Mouse (Mus musculus): ENCODE data around the gene Lrsam1. TPM values are rescaled to one million over a fixed set of nuclear protein-coding genes. Genes with fewer than 3 reads are reported as not detected.

The Lrsam1 gene
- polyA plus RNA-seq, 1 experiment from 2014 or later, result 15.3 TPM

DNA sequence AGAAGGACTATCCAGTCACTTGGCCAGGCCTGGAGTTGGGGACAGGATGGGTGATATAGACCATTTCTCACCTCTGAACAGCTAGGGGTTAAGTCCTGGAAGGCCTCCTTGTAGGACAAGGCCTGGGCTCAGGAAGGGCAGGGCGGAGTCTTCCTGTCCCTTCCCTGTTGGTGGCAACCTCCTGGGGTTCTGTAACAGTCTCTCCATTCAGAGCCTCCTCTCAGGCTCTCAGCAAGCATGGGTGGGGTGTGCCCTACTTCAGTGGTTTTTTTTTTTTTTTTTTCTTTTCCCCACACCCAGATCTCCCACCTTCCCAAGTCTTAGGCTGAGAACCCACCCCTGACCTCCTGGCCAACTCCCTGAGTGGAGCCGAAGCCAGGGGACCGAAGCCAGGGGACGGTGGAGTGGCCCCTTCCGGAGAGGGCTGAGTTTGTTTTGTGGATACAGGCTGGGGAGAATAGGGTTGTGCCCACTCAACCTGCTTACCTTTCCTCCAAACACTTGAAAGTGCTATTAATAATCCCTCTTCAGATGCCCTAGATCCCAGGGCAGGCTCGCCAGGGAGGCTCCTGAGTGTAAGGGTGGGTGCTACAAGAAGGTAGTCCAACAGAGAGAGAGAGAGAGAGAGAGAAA, 83.5 kb downstream of the Lrsam1 start:
- no peak for ATAC-seq (ENCODE audit: insufficient number of reproducible peaks, low FRiP score, low TSS enrichment, low read depth)
- no peaks in the 10 kb centered on the region for H3K27me3 ChIP-seq
- peaks cover 79% of the 10 kb centered on the region for H3K4me1 ChIP-seq
- no peaks in the 10 kb centered on the region for H3K36me3 ChIP-seq
- no peaks in the 10 kb centered on the region for H3K9me3 ChIP-seq (replicated peaks)
- 39% methylated on average over 6 of the region's 6 CpGs for WGBS
- peak overlapping the region; percentile 74 for H3K4me2 ChIP-seq (replicated peaks)
- H3K9ac ChIP-seq, result peak overlapping the region; percentile 86; the same call in 1 of the 2 replicates
- peak overlapping the region; percentile 80 for H3K4me3 ChIP-seq (replicated peaks)
- H3K27ac ChIP-seq (replicated peaks), result peak overlapping the region; percentile 87

DNA sequence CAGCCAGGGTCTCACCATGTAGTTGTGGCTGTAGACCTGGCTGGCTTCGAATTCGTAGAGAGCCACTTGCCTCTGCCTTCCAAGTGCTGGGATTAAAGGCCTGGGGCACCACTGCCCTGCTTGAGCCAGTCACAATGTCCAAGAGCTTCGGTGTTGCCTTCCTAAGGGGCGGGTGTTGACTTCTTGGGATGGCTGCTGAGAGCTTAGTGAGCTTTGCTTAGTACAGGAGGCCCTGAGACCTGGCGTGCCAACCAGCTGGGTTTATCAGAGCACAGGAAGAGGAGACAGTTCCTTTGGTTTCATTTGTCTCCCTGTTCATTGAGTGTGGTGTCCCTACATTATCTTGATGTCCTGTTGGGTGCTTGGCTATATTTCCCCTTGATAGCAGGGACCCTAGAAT, 84.1 kb downstream of the Lrsam1 start:
- H3K4me2 ChIP-seq (replicated peaks), result peak overlapping the region; percentile 74
- H3K4me3 ChIP-seq (replicated peaks), result peak overlapping the region; percentile 80
- no peak for ATAC-seq (ENCODE audit: insufficient number of reproducible peaks, low FRiP score, low TSS enrichment, low read depth)
- H3K4me1 ChIP-seq, result peaks cover 74% of the 10 kb centered on the region
- H3K36me3 ChIP-seq, result no peaks in the 10 kb centered on the region
- H3K9ac ChIP-seq, result peak overlapping the region; percentile 86
- peak overlapping the region; percentile 87 for H3K27ac ChIP-seq (replicated peaks)
- no peaks in the 10 kb centered on the region for H3K9me3 ChIP-seq (replicated peaks)
- 23% methylated on average over 5 of the region's 5 CpGs for WGBS
- H3K27me3 ChIP-seq, result no peaks in the 10 kb centered on the region

DNA sequence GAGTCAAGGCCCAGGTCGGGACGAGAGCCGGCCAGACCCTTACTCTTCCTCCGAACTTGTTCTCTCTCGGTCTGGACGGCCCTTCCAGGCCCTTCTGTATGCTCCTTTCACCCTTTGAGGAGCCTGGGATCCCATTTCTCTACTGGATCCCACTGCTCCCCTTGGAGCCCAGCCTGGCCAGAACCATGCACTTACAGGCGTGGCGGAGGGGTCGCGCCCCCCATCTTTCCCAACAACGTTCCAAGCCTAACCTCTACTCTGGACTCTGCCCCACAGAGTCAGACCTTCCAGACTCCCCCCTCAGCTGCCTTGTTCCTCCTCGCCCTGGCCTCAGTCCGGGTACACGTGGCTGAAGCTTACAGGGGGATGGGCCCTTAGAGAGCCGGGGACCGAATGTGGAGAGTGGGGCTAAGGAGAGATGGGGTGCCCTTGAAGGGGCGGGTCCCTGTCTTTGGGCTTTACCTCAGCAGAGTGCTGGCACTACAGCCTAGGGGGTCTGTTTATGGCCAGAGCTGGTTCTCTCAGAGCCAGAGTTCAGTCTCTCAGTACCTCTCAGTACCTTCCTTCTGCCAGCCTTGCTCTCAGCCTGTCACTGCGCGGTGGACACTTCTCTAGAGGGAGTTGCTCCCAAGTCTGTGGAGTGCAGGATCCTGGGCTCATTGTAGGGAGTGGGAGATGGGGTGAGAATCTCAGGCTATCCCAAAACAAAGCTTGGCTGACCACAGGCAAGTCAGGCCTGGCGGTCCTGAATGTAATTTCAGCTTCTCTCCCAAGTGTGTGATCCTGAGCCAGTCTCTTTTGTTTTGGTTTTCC, 84.7 kb downstream of the Lrsam1 start:
- Histone ChIP-seq H3K27ac (replicated peaks) (peak overlapping the region; percentile 87), H3K4me2 (replicated peaks) (peak overlapping the region; percentile 74), H3K27me3 (no peaks in the 10 kb centered on the region), H3K36me3 (no peaks in the 10 kb centered on the region), H3K4me1 (peaks cover 68% of the 10 kb centered on the region), H3K9ac (peak overlapping the region; percentile 86), H3K4me3 (replicated peaks) (peak overlapping the region; percentile 80), H3K9me3 (replicated peaks) (no peaks in the 10 kb centered on the region)
- no peak for ATAC-seq (ENCODE audit: insufficient number of reproducible peaks, low FRiP score, low TSS enrichment, low read depth)
- 1% methylated on average over 20 of the region's 20 CpGs for WGBS

DNA sequence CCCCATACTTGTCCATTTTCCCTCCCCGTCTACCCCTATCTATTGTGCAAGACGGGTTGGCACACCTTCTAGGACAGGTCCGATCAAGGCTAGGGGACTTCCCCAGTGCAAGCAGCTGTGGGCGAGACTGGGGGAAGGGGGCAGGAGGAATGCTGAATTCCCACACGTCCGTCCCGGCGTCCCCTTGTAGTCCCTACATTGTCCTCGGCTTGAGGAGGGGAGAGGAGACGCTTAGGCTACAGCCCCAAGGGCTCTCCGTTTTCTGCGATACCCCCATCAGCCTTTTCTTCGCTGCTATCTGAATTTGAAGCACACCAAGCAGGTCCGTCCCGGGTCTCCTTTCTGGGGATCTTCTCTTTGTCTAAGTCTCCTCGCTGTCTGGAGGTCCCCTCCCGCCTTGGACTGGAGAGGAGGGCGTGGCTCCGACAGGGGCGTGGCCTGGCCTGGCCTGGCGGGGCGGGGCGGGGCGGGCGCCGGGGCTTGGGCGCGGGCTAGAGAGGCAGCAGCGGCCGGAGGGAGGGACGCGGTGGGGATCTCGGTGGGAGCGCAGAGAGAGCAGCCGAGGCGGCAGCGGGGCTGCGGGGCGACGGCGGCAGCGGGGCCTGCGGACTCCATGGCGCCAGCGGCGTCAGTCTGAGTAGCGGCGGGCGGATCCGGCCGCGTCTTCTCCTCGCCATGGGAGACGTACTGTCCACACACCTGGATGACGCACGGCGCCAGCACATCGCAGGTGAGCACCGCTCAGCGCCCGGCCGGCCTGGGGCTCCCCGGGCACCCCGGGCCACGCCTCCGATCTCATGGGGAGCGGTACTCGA, 85.5 kb downstream of the Lrsam1 start, which contains the start of gene Fam129b:
Gene Fam129b (plus strand): TSS at position 440 of the 815 bp plus-strand sequence.
- H3K4me3 ChIP-seq (replicated peaks), result peak within 1 kb of the TSS; percentile 80
- H3K27ac ChIP-seq (replicated peaks), result peak within 1 kb of the TSS; percentile 87
- no peaks in the 10 kb centered on the region for H3K36me3 ChIP-seq
- under 1% methylated on average over 59 of the region's 68 CpGs for WGBS
- peak within 1 kb of the TSS; percentile 74 for H3K4me2 ChIP-seq (replicated peaks)
- no peaks in the 10 kb centered on the region for H3K9me3 ChIP-seq (replicated peaks)
- no peaks in the 10 kb centered on the region for H3K27me3 ChIP-seq
- H3K4me1 ChIP-seq, result peaks cover 61% of the 10 kb centered on the region
- H3K9ac ChIP-seq, result peak within 1 kb of the TSS; percentile 86
- peak; percentile 91 for ATAC-seq (ENCODE audit: insufficient number of reproducible peaks, low FRiP score, low TSS enrichment, low read depth)

Other genes with a start within 250 kb of the Lrsam1 start
- 105 and 106 TPM in 2 replicates for gene Cdk9, start 248.5 kb downstream of the Lrsam1 start, polyA plus RNA-seq (2015; fragmentation: Nextera tagmentation; extraction: Ambion mirVana)
- gene Sh2d3c, start 240.6 kb downstream of the Lrsam1 start, polyA plus RNA-seq (2015; fragmentation: Nextera tagmentation; extraction: Ambion mirVana), result 27.3 and 27.6 TPM in 2 replicates
- gene 6330409D20Rik, start 220.6 kb downstream of the Lrsam1 start, polyA plus RNA-seq (2015; fragmentation: Nextera tagmentation; extraction: Ambion mirVana), result 0.32 and 0.42 TPM in 2 replicates
- gene Tor2a, start 204.4 kb downstream of the Lrsam1 start, polyA plus RNA-seq (2015; fragmentation: Nextera tagmentation; extraction: Ambion mirVana), result 69.0 and 71.3 TPM in 2 replicates
- 0.87 and 1.6 TPM in 2 replicates for gene Ttc16, start 186.0 kb downstream of the Lrsam1 start, polyA plus RNA-seq (2015; fragmentation: Nextera tagmentation; extraction: Ambion mirVana)
- 6.7 and 7.0 TPM in 2 replicates for gene Ptrh1, start 185.8 kb downstream of the Lrsam1 start, polyA plus RNA-seq (2015; fragmentation: Nextera tagmentation; extraction: Ambion mirVana)
- 2.1 and 3.4 TPM in 2 replicates for gene Cfap157, start 177.2 kb downstream of the Lrsam1 start, polyA plus RNA-seq (2015; fragmentation: Nextera tagmentation; extraction: Ambion mirVana)
- 21.5 and 22.3 TPM in 2 replicates for gene Stxbp1, start 114.4 kb downstream of the Lrsam1 start, polyA plus RNA-seq (2015; fragmentation: Nextera tagmentation; extraction: Ambion mirVana)
- 103 and 111 TPM in 2 replicates for gene Fam129b, start 85.5 kb downstream of the Lrsam1 start, polyA plus RNA-seq (2015; fragmentation: Nextera tagmentation; extraction: Ambion mirVana)
- gene Rpl12, start 55 bp downstream of the Lrsam1 start, polyA plus RNA-seq (2015; fragmentation: Nextera tagmentation; extraction: Ambion mirVana), result 141 and 176 TPM in 2 replicates
- gene Slc2a8, start 20.5 kb upstream of the Lrsam1 start, polyA plus RNA-seq (2015; fragmentation: Nextera tagmentation; extraction: Ambion mirVana), result 22.2 and 25.2 TPM in 2 replicates
- 8.8 and 10.7 TPM in 2 replicates for gene Garnl3, start 170.0 kb upstream of the Lrsam1 start, polyA plus RNA-seq (2015; fragmentation: Nextera tagmentation; extraction: Ambion mirVana)